Mouse (Mus musculus) liver, adult 2 months (tissue): ENCODE measurements around the gene Avpr2. TPM values are rescaled to one million over a fixed set of nuclear protein-coding genes. Genes with fewer than 3 reads are reported as not detected.

ENCODE experiments used
- DNase-seq: peaks from one replicate; pipeline ENCODE4 v3.0.0-alpha.2; 2011; ENCODE audit warnings: low read depth, low spot score; ENCODE audit errors: extremely low read depth
- H3K27ac ChIP-seq: fragments of 200-500 bp; replicated peaks from 2 replicates; pipeline ENCODE4 v1.5.1; 2012; ENCODE audit warnings: low read depth, mild to moderate bottlenecking, control low read depth, inconsistent platforms, low read length; ENCODE audit not compliant: insufficient read depth
- H3K27me3 ChIP-seq: fragments of 200-500 bp; 2 replicates; pipeline ENCODE4 v1.6.1; 2012; ENCODE audit warnings: mild to moderate bottlenecking, moderate library complexity, low read length, inconsistent platforms; ENCODE audit not compliant: control insufficient read depth, insufficient read depth
- H3K36me3 ChIP-seq: fragments of 200-500 bp; 2 replicates; pipeline ENCODE4 v1.6.1; 2012; ENCODE audit warnings: low read length, inconsistent platforms; ENCODE audit not compliant: control insufficient read depth, insufficient read depth
- H3K4me1 ChIP-seq: fragments of 200-500 bp; 2 replicates; pipeline ENCODE4 v1.6.1; 2011; ENCODE audit warnings: low read length; ENCODE audit not compliant: control insufficient read depth, insufficient read depth
- H3K4me3 ChIP-seq: fragments of 200-500 bp; 2 replicates; pipeline ENCODE4 v1.5.1; 2011; ENCODE audit warnings: low read depth, mild to moderate bottlenecking, control low read depth, low read length, moderate library complexity; ENCODE audit not compliant: insufficient read depth
- H3K79me2 ChIP-seq: fragments of 200-500 bp; 2 replicates; pipeline ENCODE4 v1.6.1; 2012; ENCODE audit warnings: inconsistent platforms, mild to moderate bottlenecking, low read length, moderate library complexity; ENCODE audit not compliant: control insufficient read depth, insufficient read depth
- H3K9ac ChIP-seq: fragments of 200-500 bp; 2 replicates; pipeline ENCODE4 v1.6.1; 2012; ENCODE audit warnings: low read depth, mild to moderate bottlenecking, control low read depth, inconsistent platforms, low read length
- CTCF ChIP-seq: fragments of 200-500 bp; IDR thresholded peaks from 2 replicates; pipeline ENCODE4 v1.5.1; 2011; ENCODE audit warnings: low read depth, low read length, control low read depth
- POLR2A ChIP-seq: fragments of 200-500 bp; IDR thresholded peaks from 2 replicates; pipeline ENCODE4 v1.6.1; 2011; ENCODE audit warnings: low read length, control low read depth; ENCODE audit not compliant: insufficient read depth; ENCODE audit errors: extremely low read depth
- WGBS: fragments of 180-500 bp; shearing (Covaris S2); methylation state at CpG from one replicate; pipeline ENCODE4 v1.1.7; 2018; 5-methylcytosine and 5-hydroxymethylcytosine counted together
- polyA plus RNA-seq: library from polyadenylated mRNA; depleted of rRNA; stranded (reverse); fragments of >200 nt; gene quantifications from 2 replicates; pipeline ENCODE4 v1.2.3, GENCODE M21; 2012
- total RNA-seq: library from RNA; depleted of rRNA; stranded (reverse); fragments of >200 nt; gene quantifications from 2 replicates; pipeline ENCODE4 v1.2.3, GENCODE M21; 2014

Avpr2 gene
- total and polyA plus RNA-seq, 2 experiments = not detected

DNA sequence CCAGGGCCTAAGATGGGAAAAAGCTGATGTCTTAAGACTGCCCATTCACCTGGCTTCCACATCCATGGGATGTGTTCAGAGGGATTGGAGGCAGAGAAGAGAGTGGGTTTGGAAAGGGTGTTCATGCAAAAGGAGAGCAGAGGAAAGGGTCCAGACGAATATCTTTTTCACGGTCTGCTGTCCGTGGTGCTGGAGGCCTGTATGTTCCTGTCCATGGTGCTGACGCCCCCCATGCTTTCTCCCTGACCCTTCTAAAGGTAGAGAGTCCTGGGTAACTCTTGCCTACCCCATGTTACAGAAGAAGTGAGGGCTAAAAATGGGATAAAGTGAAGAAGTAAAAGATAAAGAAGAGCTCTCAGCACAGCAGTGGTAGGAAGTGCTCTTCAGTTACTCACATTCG is 22.6 kb upstream of the Avpr2 start:
- no peak overlapping the region for H3K4me3 ChIP-seq
- no peak overlapping the region for H3K27ac ChIP-seq
- no peak overlapping the region for H3K9ac ChIP-seq
- DNase-seq = no peak
- H3K36me3 ChIP-seq = no peaks in the 10 kb centered on the region
- no peaks in the 10 kb centered on the region for H3K4me1 ChIP-seq
- no peaks in the 10 kb centered on the region for H3K79me2 ChIP-seq
- H3K27me3 ChIP-seq = no peaks in the 10 kb centered on the region
- 4% methylated on average over 5 of the region's 5 CpGs for WGBS
- no peak for TF ChIP-seq CTCF
- no peak for TF ChIP-seq POLR2A

DNA sequence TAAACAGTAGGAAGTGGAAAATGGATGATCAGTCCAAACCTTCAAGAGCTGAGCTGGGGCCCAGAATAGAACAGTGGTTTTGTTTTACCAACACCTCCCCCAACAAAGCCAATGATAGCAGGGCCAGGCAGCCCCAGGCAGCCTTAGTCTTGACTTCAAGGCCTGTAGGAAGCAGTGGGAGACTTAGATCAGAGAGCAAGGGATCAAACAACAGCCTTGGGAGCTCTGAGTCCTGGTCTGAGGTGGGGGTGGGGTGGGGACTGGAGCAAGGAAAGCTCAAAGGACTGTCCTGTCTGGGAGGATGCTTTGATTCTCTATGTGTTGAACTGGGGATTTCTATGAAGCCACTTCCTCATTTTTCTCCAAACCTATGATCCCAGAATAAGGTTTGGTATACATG is 20.4 kb upstream of the Avpr2 start:
- Histone ChIP-seq H3K36me3 (no peaks in the 10 kb centered on the region), H3K9ac (no peak overlapping the region), H3K27ac (no peak overlapping the region), H3K27me3 (no peaks in the 10 kb centered on the region), H3K79me2 (no peaks in the 10 kb centered on the region), H3K4me3 (no peak overlapping the region), H3K4me1 (no peaks in the 10 kb centered on the region)
- TF ChIP-seq CTCF = no peak
- no peak for TF ChIP-seq POLR2A
- no peak for DNase-seq

DNA sequence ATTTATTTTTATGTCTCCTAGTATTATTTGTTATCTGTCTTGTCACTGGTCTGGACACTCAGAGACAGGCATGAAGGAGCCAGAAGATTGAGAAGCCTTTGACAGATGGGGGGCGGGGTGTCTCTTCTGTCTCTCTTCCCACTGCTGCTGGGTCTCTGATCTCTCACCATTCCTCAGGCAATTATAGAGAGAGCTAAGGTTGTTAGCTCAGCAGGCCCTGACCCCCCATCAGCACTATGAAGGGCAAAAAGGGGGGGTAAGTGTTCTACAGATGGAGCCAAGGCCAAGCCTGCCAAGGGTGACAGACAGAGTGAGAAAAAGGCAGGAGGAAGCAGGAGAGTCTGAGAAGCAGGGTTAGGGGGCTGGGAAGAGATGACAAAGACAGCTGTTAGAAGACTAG is 19.9 kb upstream of the Avpr2 start:
- no peak for DNase-seq
- TF ChIP-seq CTCF (no peak), POLR2A (no peak)
- Histone ChIP-seq H3K4me1 (no peaks in the 10 kb centered on the region), H3K4me3 (no peak overlapping the region), H3K27ac (no peak overlapping the region), H3K79me2 (no peaks in the 10 kb centered on the region), H3K36me3 (no peaks in the 10 kb centered on the region), H3K27me3 (no peaks in the 10 kb centered on the region), H3K9ac (no peak overlapping the region)
- WGBS = 36% methylated on average over 1 of the region's 1 CpGs

DNA sequence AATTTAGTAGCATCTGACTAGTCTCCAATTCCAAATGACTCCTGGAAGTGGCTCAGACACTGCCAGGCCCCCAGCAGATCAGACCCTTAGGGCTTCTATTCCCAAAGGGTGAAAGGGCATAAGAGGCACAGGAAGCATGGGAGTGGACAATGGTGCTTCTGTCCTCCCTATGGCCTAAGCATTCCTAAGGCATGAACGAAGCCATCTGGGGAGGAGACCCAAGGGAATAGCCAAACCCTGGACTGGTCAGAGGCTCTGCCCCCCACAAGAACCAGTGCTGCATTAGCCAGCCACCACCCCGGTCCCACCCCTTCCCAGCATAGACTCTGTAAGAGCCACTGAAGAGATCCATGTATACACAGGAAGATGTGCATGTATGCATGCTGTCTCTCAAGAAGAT is 16.0 kb upstream of the Avpr2 start:
- H3K79me2 ChIP-seq = no peaks in the 10 kb centered on the region
- no peaks in the 10 kb centered on the region for H3K36me3 ChIP-seq
- 59% methylated on average over 2 of the region's 2 CpGs for WGBS
- H3K4me1 ChIP-seq = peaks cover 2% of the 10 kb centered on the region; the same call in 1 of the 2 replicates
- H3K9ac ChIP-seq = no peak overlapping the region
- H3K27me3 ChIP-seq = peaks cover 6% of the 10 kb centered on the region; the same call in 1 of the 2 replicates
- H3K27ac ChIP-seq = no peak overlapping the region
- no peak overlapping the region for H3K4me3 ChIP-seq
- no peak for TF ChIP-seq CTCF
- TF ChIP-seq POLR2A = no peak
- DNase-seq = no peak

DNA sequence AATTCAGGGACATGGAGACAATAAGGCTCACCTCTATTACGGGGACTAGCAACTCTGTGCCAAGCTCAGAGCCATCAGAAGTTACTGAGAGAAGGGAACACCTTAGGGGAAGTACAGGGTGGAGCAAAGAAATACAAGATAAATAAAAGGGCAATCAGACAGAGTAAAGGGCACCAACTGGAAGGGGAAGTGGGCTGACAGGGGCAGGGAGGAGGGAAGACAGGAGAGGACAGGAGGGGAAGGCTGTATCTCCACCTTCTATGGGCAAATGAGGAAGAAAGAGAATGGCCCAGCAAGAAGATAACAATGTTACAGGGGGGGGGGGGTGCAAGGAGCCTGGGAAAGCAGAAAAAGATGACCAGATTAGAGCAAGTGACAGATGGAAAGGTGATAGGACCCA is 14.9 kb upstream of the Avpr2 start:
- Histone ChIP-seq H3K27ac (no peak overlapping the region), H3K9ac (no peak overlapping the region), H3K27me3 (peaks cover 6% of the 10 kb centered on the region; the same call in 1 of the 2 replicates), H3K4me1 (peaks cover 2% of the 10 kb centered on the region; the same call in 1 of the 2 replicates), H3K36me3 (no peaks in the 10 kb centered on the region), H3K4me3 (no peak overlapping the region), H3K79me2 (no peaks in the 10 kb centered on the region)
- WGBS = 96% methylated on average over 1 of the region's 1 CpGs
- TF ChIP-seq CTCF = no peak
- no peak for TF ChIP-seq POLR2A
- no peak for DNase-seq

DNA sequence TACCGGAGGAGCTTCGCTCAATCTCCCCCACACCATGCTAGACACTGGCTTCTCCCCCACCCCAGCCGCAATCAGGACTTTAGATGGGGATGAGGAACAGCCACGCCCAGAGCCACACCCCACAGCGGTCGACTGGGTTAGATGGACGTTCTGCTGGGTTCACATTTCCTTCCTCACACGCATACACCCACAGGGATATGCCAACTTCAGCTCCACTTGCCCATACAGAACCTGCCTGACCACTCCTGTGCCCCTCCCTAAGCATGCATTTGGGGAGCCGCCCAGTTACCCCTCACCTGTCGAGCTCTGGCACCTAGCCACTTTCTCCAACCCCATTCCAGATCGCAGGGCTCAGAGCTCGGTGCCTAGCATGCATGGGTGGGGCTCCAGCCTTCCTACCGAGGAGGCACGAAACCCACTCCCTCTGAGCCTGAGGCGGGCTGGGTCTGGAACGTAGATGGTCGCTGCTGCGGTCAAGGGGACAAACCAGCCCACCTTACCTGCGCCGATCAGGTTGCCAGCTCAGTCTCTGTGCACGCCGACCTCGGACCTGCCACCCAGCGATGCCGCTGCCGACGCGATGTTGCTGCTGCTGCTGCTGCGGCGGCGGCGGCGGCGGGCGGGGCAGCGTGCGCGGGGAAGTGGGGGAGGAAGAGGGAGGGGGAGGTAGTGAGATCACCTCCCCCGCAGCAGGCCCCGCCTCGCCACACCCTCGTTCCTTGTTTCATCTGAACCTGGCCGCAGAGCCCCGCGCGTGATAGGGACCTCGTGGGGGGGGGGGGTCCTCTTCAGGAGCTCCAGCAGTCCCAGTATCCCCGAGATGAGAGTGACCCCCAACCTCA is 11.5 kb upstream of the Avpr2 start:
- Histone ChIP-seq H3K36me3 (no peaks in the 10 kb centered on the region), H3K9ac (no peak overlapping the region; the same call in 1 of the 2 replicates), H3K79me2 (no peaks in the 10 kb centered on the region), H3K27ac (no peak overlapping the region), H3K4me1 (peaks cover 2% of the 10 kb centered on the region; the same call in 1 of the 2 replicates), H3K4me3 (peak overlapping the region; percentile 57; the same call in 1 of the 2 replicates), H3K27me3 (peaks cover 6% of the 10 kb centered on the region; the same call in 1 of the 2 replicates)
- DNase-seq = no peak
- TF ChIP-seq CTCF = no peak
- no peak for TF ChIP-seq POLR2A
- WGBS = 4% methylated on average over 33 of the region's 48 CpGs
